Mouse (Mus musculus) heart, embryonic 14.5 days (tissue): ENCODE data around the gene Lrrc37a. TPM values are rescaled to one million over a fixed set of nuclear protein-coding genes. Genes with fewer than 3 reads are reported as not detected.
"Not testable (repeated sequence)": the region's sequence is repeated elsewhere in the genome, so short reads cannot be mapped to it uniquely, and the experiment has no call there.

ENCODE experiments used
- ATAC-seq: fragments of 200-750 bp; cut with Nextera tagmentation; 2 replicates; pipeline ENCODE4 v1.8.0; 2017; ENCODE audit warnings: low read depth, moderate TSS enrichment; ENCODE audit not compliant: insufficient number of reproducible peaks, insufficient read depth, low FRiP score
- H3K27ac ChIP-seq, 2 experiments: fragments of 200-500 bp in 1 of 2; fragments of 300-500 bp in 1 of 2; sonication (generic) in 1 of 2; replicated peaks in 1 of 2; 2 replicates each; pipeline ENCODE4 v1.5.1; 2012 to 2014; ENCODE audit warnings: low read depth in 2 of 2, low read length in 2 of 2, control low read depth in 1 of 2, mild to moderate bottlenecking in 1 of 2, mixed read lengths in 1 of 2; ENCODE audit not compliant: control insufficient read depth in 1 of 2, insufficient read depth in 1 of 2
- H3K27me3 ChIP-seq: fragments of 300-500 bp; sonication (generic); 2 replicates; pipeline ENCODE4 v1.6.1; 2014; ENCODE audit warnings: mild to moderate bottlenecking, low read length, control low read depth; ENCODE audit not compliant: control insufficient read depth, insufficient read depth
- H3K36me3 ChIP-seq: fragments of 300-500 bp; sonication (generic); 2 replicates; pipeline ENCODE4 v1.6.1; 2014; ENCODE audit warnings: mild to moderate bottlenecking, control low read depth, low read length, mixed read lengths; ENCODE audit not compliant: control insufficient read depth, insufficient read depth
- H3K4me1 ChIP-seq, 2 experiments: fragments of 200-500 bp in 1 of 2; fragments of 300-500 bp in 1 of 2; sonication (generic) in 1 of 2; 2 replicates each; pipeline ENCODE4 v1.6.1; 2012 to 2014; ENCODE audit warnings: low read length in 2 of 2, control low read depth in 1 of 2, mixed read lengths in 1 of 2; ENCODE audit not compliant: control insufficient read depth in 2 of 2, insufficient read depth in 2 of 2
- H3K4me2 ChIP-seq: fragments of 300-500 bp; sonication (generic); 2 replicates; pipeline ENCODE4 v1.6.1; 2014; ENCODE audit warnings: mild to moderate bottlenecking, low read length
- H3K4me3 ChIP-seq, 2 experiments: fragments of 200-500 bp in 1 of 2; fragments of 300-500 bp in 1 of 2; sonication (generic) in 1 of 2; 2 replicates each; pipeline ENCODE4 v1.5.1; 2012 to 2014; ENCODE audit warnings: low read length in 2 of 2, mild to moderate bottlenecking in 2 of 2, control low read depth in 1 of 2, low read depth in 1 of 2, moderate library complexity in 1 of 2; ENCODE audit not compliant: control insufficient read depth in 1 of 2, insufficient read depth in 1 of 2
- H3K9ac ChIP-seq: fragments of 300-500 bp; sonication (generic); 2 replicates; pipeline ENCODE4 v1.6.1; 2014; ENCODE audit warnings: mild to moderate bottlenecking, low read length
- H3K9me3 ChIP-seq: fragments of 300-500 bp; sonication (generic); 2 replicates; pipeline ENCODE4 v1.6.1; 2016; ENCODE audit warnings: low read length, control low read depth; ENCODE audit not compliant: control insufficient read depth
- WGBS: fragments of 180-500 bp; shearing (Covaris S2); extraction: QIAGEN DNeasy Blood & Tissue Kit; methylation state at CpG from one replicate; pipeline ENCODE4 v1.1.7; 2014; 5-methylcytosine and 5-hydroxymethylcytosine counted together
- polyA plus RNA-seq: library from polyadenylated mRNA; unstranded; fragments of >200 nt; fragmentation: Nextera tagmentation; extraction: Ambion mirVana; gene quantifications from 2 replicates; pipeline ENCODE4 v1.2.1, GENCODE M21; 2014

The Lrrc37a gene
- not detected in 2 replicates for polyA plus RNA-seq

DNA sequence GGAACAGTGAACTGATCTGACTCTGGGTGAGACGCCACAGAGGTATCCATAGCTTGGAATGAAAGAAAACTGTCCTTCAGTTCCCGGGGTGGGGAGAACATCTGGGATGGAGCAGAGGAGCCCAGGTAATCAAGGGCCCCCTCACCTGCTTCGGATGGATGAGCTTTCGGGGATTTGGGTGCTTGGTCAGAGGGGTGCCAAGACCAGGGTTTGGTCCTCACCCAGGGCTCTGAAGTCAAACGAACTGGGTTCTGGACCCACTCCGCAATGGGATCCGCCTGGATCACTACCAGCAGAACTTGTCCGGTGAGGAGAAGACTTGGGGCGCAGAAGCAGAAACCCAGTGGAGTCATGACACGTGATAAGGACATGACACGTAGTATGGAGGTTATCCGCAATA is at the start of gene Lrrc37a:
TSS of gene Lrrc37a (minus strand) at position 101 of the 400 bp plus-strand sequence.
- Histone ChIP-seq H3K9me3 (no peaks in the 10 kb centered on the region), H3K4me2 (no peak within 1 kb of the TSS), H3K4me1 (no peaks in the 10 kb centered on the region), H3K27me3 (no peaks in the 10 kb centered on the region), H3K27ac (no peak within 1 kb of the TSS), H3K9ac (no peak within 1 kb of the TSS), H3K36me3 (no peaks in the 10 kb centered on the region), H3K4me3 (no peak within 1 kb of the TSS)
- no peak for ATAC-seq
- WGBS, result 74% methylated on average over 12 of the region's 12 CpGs

DNA sequence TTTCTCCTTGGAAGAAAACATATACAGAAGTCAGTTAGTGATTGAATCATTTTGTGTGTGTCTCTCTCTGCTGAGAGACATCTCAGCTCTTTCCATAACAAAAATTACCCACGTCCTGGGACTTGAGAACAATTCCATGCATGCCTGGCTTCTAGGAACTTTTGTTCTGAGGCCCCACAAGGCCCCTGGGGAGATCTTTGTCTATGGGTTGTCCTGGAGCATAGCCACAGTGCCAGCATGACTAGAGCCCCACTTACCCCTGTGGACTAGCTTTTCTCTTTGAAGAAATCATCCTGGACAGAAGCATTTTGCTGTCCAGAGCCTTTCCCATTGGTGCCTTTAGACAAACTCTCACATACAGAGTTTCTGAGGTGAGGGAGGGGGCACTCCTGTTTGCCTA is 30.6 kb upstream of the Lrrc37a start:
- H3K4me1 ChIP-seq, H3K9ac ChIP-seq, H3K9me3 ChIP-seq, H3K36me3 ChIP-seq, H3K27me3 ChIP-seq, ATAC-seq, H3K27ac ChIP-seq, H3K4me3 ChIP-seq, H3K4me2 ChIP-seq: not testable (repeated sequence)
- 35% methylated on average over 1 of the region's 1 CpGs for WGBS

DNA sequence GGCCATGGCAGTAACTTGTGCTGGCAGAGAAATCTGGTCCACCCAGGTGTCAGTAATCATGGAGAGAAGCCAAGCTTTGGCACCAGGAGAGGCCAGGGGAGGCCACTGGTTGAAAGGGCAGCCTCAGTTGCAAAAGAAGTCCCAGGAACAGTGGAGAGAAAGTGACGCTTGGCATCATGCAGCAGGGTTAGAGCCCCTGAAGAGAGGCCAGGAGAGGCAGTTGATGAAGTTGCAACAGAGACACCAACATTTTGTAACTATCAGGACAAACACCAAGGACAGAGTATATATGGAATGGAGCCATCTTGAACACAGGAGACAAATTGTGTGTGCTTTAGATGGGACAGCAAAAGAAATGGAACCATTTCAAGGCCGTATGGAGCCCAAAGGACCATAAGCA is 7.7 kb upstream of the Lrrc37a start:
- H3K4me3 ChIP-seq, result no peak overlapping the region
- WGBS, result 80% methylated on average over 2 of the region's 2 CpGs
- no peak overlapping the region for H3K9ac ChIP-seq
- no peak for ATAC-seq
- no peak overlapping the region for H3K27ac ChIP-seq
- no peaks in the 10 kb centered on the region for H3K4me1 ChIP-seq
- H3K27me3 ChIP-seq, result no peaks in the 10 kb centered on the region
- no peaks in the 10 kb centered on the region for H3K36me3 ChIP-seq
- no peak overlapping the region for H3K4me2 ChIP-seq
- H3K9me3 ChIP-seq, result peaks cover 4% of the 10 kb centered on the region; the same call in 1 of the 2 replicates

DNA sequence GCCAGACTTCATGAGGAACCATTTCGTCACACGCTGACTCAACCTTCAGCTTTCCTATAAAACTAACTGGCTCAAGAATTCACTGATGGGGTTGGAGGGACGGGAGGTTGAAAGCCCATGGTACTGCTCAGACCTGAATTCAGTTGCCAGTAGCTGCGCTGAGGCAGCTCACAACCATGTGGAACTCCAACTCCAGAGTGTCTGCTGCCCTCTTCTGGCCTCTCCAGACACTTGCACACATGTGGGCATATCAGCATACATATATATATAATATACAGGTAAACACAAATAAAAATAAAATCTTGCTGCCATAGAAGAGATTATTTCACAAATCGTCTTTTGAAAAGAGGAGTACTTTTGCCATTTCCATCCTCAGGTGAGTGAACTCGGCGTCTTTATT is 40.0 kb downstream of the Lrrc37a start:
- Histone ChIP-seq H3K9ac (no peak overlapping the region), H3K27ac (no peak overlapping the region), H3K27me3 (no peaks in the 10 kb centered on the region), H3K4me1 (no peaks in the 10 kb centered on the region), H3K4me2 (no peak overlapping the region), H3K9me3 (0 out of 2 replicates have a peak, but pooled peaks cover 3% of the 10 kb centered on the region), H3K36me3 (no peaks in the 10 kb centered on the region), H3K4me3 (no peak overlapping the region)
- WGBS, result 63% methylated on average over 7 of the region's 7 CpGs
- no peak for ATAC-seq

DNA sequence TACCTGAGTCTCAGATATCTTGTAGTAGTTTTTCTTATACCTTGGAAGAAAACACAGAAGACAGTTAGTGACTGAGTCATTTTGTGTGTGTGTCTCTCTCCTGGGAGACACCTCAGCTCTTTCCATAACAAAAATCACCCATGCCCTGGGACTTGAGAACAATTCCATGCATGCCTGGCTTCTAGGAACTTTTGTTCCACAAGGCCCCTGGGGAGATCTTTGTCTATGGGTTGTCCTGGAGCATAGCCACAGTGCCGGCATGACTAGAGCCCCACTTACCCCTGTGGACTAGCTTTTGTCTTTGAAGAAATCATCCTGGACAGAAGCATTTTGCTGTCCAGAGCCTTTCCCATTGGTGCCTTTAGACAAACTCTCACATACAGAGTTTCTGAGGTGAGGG is 53.3 kb downstream of the Lrrc37a start:
- not testable (repeated sequence) for H3K27me3 ChIP-seq, H3K4me1 ChIP-seq, ATAC-seq, H3K4me2 ChIP-seq, H3K4me3 ChIP-seq, H3K27ac ChIP-seq, H3K36me3 ChIP-seq, H3K9me3 ChIP-seq, H3K9ac ChIP-seq
- 59% methylated on average over 1 of the region's 1 CpGs for WGBS

DNA sequence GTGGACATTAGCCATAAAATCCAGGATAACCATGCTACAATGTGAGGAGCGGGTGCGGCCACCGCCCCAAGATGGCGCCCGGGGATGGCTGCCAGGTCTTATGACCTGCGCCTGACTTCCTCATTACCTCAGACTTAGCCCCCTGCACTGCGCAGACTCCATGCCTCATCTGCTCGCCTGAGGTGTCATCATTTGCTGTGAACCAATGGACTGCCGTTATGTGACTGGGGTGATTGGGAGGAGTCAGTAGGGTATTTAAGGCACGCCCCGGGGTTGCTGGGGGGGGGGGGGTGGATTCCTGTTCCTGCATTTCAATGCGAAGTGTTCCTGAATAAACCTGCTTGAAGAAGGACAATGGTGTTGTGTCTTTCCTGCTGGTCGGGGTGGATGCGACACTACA is 54.7 kb downstream of the Lrrc37a start:
- not testable (repeated sequence) for H3K36me3 ChIP-seq, H3K9ac ChIP-seq, H3K4me3 ChIP-seq, ATAC-seq, H3K27me3 ChIP-seq, H3K4me2 ChIP-seq, H3K4me1 ChIP-seq, H3K27ac ChIP-seq, H3K9me3 ChIP-seq
- 88% methylated on average over 14 of the region's 14 CpGs for WGBS

DNA sequence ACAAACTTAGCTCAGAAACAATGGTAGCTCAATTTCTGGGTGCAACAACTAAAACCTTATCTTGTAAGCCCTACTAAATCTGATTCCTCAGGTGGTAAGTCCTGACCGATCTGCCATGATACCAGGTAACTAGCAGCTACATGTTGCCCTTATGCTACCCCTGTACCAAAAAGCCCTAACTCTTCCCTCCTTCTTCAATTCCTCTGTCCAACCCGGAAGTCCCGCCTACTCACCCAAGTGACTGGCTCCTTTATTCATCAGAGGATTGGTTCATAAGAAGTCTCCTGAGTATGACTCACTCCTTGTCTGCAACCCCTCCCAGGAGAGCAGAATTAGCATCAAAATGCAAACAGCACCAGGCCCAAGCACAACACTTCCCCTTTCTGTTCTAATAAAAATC is 60.7 kb downstream of the Lrrc37a start:
- WGBS, result 85% methylated on average over 3 of the region's 3 CpGs
- Histone ChIP-seq H3K4me2 (no peak overlapping the region), H3K9ac (no peak overlapping the region), H3K27me3 (no peaks in the 10 kb centered on the region), H3K27ac (no peak overlapping the region), H3K9me3 (no peaks in the 10 kb centered on the region), H3K4me1 (no peaks in the 10 kb centered on the region), H3K36me3 (no peaks in the 10 kb centered on the region), H3K4me3 (no peak overlapping the region)
- no peak for ATAC-seq

DNA sequence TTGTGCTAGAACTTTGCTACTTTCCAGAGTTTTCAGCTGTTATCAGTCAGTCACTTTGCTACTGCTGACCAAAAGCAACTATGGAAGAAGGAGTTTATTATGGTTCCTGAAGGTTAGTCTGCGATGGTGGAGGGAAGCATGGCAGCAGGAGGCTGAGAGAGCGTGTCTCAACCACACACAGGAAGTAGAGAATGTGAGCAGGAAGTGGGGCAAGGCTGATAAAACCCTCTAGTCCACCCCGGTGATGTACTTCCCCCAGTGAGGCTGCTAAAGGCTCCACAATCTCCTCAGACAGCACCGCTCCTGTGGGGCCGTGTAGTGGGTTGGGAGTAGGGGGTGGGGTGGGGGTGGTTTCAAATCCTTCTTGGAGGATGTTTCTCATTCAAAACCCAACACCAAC is 68.1 kb downstream of the Lrrc37a start:
- Histone ChIP-seq H3K4me2 (no peak overlapping the region), H3K9me3 (no peaks in the 10 kb centered on the region), H3K9ac (no peak overlapping the region), H3K4me1 (no peaks in the 10 kb centered on the region), H3K36me3 (no peaks in the 10 kb centered on the region), H3K27ac (no peak overlapping the region), H3K4me3 (no peak overlapping the region), H3K27me3 (no peaks in the 10 kb centered on the region)
- no peak for ATAC-seq
- WGBS, result 61% methylated on average over 5 of the region's 5 CpGs
